Mouse (Mus musculus): ENCODE data around the gene Vhl.

DNA sequence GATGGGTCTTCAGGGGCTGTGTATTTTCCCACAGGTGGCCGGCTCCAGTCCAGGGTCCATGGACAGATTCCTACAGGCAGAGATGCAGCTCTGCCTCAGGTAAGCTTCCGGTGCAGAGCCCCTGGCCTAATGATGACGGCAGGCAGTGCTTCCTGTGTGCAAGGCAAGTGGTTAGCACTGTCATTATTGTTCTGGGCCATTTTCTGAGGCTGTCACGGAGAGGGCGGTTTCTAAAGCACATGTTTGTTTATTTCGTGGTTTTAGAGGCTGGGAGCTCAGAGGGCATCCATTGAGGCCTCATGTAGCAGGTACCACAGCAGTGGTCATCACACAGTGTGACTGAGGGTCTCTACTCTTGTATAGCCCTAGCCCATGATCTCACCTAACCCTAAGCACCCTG is 49.2 kb downstream of the Vhl start:
- TF ChIP-seq CTCF (IDR thresholded peaks at IDR 0.05; ENCODE audit: low read depth, low read length), result no peak
- TF ChIP-seq EP300 (IDR thresholded peaks at IDR 0.05; ENCODE audit: insufficient read depth, low read depth, low read length), result no peak
- TF ChIP-seq POLR2A (IDR thresholded peaks at IDR 0.05; ENCODE audit: insufficient read depth, low read length), result no peak
